1 mouse cellular context compared by ENCODE assay signal in the genomic region with DNA sequence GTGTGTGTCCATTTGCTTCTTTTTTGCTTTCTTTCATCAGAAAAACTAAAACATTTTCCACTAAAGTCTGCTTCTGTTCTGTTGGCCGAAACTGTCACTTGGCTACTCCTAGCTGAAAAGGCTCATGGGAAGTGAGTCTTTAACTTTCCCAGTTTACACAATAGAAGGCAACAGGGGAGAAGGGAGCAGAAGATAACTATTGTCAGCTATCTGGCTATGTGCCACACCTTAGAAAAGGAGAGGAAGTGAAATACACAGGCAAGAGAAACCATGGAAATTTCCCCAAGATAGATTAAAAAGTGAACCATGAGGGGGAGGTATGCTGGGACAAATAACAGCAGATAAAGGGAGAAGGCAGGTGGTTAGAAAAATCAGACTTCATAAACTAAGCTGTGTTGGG.
TF ChIP-seq lines count a peak whose summit lies in the region.

No protein-coding gene starts in this region.

TF ChIP-seq in MEL, 35 proteins besides CTCF, POLR2A, EP300 and RAD21 (continued from another document):
- TF ChIP-seq HCFC1 (IDR thresholded peaks at IDR 0.05; ENCODE audit: low read depth, low read length) (0 out of 2 replicates have a peak, but pooled peaks have one; percentile 17), MYB (IDR thresholded peaks at IDR 0.05; ENCODE audit: low read depth, low read length) (no peak), POLR2AphosphoS2 (IDR thresholded peaks at IDR 0.05; ENCODE audit: low read length) (no peak), TBP (IDR thresholded peaks at IDR 0.05; ENCODE audit: low read depth, low read length) (no peak), MAX (IDR thresholded peaks at IDR 0.05; ENCODE audit: low read length) (no peak)
